Mouse (Mus musculus) hematopoietic stem cell, adult 5-6 weeks (primary cell): ENCODE measurements around the gene Pskh1. TPM values are rescaled to one million over a fixed set of nuclear protein-coding genes. Genes with fewer than 3 reads are reported as not detected.

Experiments used
- ATAC-seq, 2 experiments: fragments of 125-278 bp in 1 of 2; replicated peaks in 1 of 2; 2 replicates each; pipeline ENCODE4 v1.8.0; 2016 to 2017; ENCODE audit warnings: inconsistent platforms in 2 of 2, mild to moderate bottlenecking in 2 of 2, moderate number of reproducible peaks in 2 of 2, low read depth in 1 of 2, moderate TSS enrichment in 1 of 2; ENCODE audit not compliant: low FRiP score in 2 of 2, poor library complexity in 2 of 2, severe bottlenecking in 2 of 2, insufficient read depth in 1 of 2, low TSS enrichment in 1 of 2
- total RNA-seq: library from RNA; stranded (forward); fragments of 172-1452, 232-1000 nt; gene quantifications from 2 replicates; pipeline ENCODE4 v1.2.3, GENCODE M21; 2017

Gene Pskh1
- total RNA-seq, 1 experiment from 2014 or later, result 23.3 TPM

DNA sequence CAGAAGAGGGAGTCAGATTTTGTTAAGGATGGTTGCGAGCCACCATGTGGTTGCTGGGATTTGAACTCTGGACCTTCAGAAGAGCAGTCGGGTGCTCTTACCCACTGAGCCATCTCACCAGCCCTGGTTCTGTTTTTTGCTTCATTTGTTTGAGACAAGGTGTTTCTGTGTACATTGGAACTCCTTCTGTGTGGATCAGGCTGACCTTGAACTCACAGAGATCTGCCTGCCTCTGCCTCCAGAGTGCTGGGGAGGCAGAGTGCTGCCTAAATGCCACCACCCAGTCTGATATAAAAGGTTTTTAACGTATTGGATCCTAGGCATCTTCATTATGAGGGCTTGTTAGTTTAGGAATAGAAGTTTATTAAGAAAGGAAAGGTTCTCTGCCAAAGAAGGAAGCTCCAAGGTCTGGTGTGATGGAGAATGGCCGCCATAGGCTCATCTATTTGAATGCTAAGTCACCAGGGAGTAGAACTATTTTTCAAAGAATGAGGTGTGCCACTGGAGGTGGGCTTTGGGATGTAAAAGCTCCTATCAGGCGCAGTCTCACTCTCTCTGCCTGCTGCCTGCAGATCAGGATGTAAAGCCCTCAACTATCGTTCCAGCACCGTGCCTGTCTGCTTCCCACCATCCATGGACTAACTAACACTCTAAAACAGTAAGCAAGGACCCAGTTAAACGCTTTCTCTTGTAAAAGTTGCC, 70.9 kb downstream of the Pskh1 start:
- ATAC-seq, result no peak

- no peak for ATAC-seq
Measured at GRCm38 (mm10) chr8:105975363-105975762, 75.1 kb downstream of the Pskh1 start.

DNA sequence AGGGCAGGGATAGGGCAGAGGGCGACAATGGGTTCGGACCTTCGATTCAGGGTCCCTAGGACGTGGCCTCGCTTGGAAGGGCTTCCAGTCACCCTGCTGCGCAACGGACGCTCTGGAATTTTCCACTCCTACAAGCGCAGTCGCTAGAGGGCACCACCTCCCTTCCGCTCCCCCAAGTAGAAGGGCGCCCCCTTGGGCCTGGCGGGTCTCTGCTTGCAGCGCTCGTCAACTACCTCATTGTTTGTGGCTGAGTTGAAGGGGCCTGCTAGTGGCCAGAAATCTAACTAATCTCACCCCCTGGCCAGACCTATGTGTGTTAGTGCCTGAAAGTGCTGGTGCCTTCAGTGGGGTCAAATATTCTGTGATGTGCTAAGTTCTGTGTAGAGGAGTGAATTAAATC, 79.1 kb downstream of the Pskh1 start, which contains the start of gene Dpep3:
Gene Dpep3 (minus strand): TSS at position 105 of the 400 bp plus-strand sequence.
- ATAC-seq, result no peak

DNA sequence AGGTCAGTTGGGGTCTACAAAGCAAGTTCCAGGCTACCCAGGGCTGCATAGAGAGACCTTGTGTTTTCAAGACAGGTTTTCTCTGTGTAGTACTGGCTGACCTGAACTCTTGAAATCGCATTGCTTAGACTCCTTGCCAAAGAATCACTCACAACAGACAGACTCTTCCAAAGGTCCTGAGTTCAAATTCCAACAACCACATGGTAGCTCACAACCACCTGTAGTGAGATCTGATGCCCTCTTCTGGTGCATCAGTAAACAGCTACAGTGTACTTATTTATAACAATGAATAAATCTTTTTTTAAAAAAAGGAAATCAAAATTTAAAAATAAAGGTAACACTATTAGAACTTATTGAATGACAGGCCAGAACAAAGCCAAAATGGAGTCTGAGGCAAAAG, 80.9 kb downstream of the Pskh1 start:
- ATAC-seq, result no peak

Other genes with a start within 250 kb of the Pskh1 start
- gene Carmil2, start 214.2 kb upstream of the Pskh1 start, total RNA-seq, result 14.7 and 15.1 TPM in 2 replicates
- gene Acd, start 199.3 kb upstream of the Pskh1 start, total RNA-seq, result 13.9 and 26.7 TPM in 2 replicates
- 22.8 and 66.2 TPM in 2 replicates for gene Pard6a, start 199.3 kb upstream of the Pskh1 start, total RNA-seq
- 1.2 TPM in 1 of 2 replicates, not detected in the other for gene 4933405L10Rik, start 192.8 kb upstream of the Pskh1 start, total RNA-seq
- 16.1 and 17.6 TPM in 2 replicates for gene Enkd1, start 192.2 kb upstream of the Pskh1 start, total RNA-seq
- gene Gfod2, start 141.8 kb upstream of the Pskh1 start, total RNA-seq, result 1.6 and 5.8 TPM in 2 replicates
- 7.1 and 10.3 TPM in 2 replicates for gene Ranbp10, start 73.1 kb upstream of the Pskh1 start, total RNA-seq
- gene Tsnaxip1, start 72.7 kb upstream of the Pskh1 start, total RNA-seq, result not detected in 2 replicates
- 14.3 and 14.6 TPM in 2 replicates for gene Cenpt, start 47.2 kb upstream of the Pskh1 start, total RNA-seq
- 25.8 and 28.3 TPM in 2 replicates for gene Thap11, start 45.3 kb upstream of the Pskh1 start, total RNA-seq
- 58.5 and 70.2 TPM in 2 replicates for gene Nutf2, start 39.9 kb upstream of the Pskh1 start, total RNA-seq
- 23.4 and 40.6 TPM in 2 replicates for gene Edc4, start 19.6 kb upstream of the Pskh1 start, total RNA-seq
- not detected in 2 replicates for gene Nrn1l, start 6.9 kb upstream of the Pskh1 start, total RNA-seq
- not detected in 2 replicates for gene Ctrl, start 33.4 kb downstream of the Pskh1 start, total RNA-seq
- gene Psmb10, start 38.0 kb downstream of the Pskh1 start, total RNA-seq, result 38.8 and 79.5 TPM in 2 replicates
- not detected in 2 replicates for gene Lcat, start 42.9 kb downstream of the Pskh1 start, total RNA-seq
- gene Slc12a4, start 65.7 kb downstream of the Pskh1 start, total RNA-seq, result 1.4 and 8.0 TPM in 2 replicates
- not detected in 2 replicates for gene Dpep3, start 79.0 kb downstream of the Pskh1 start, total RNA-seq
- 5.0 and 14.4 TPM in 2 replicates for gene Dus2, start 90.9 kb downstream of the Pskh1 start, total RNA-seq
- not detected in 2 replicates for gene Dpep2nb, start 105.5 kb downstream of the Pskh1 start, total RNA-seq
- gene Ddx28, start 111.4 kb downstream of the Pskh1 start, total RNA-seq, result 10.1 and 12.8 TPM in 2 replicates
- 34.5 and 42.0 TPM in 2 replicates for gene Nfatc3, start 158.4 kb downstream of the Pskh1 start, total RNA-seq
- gene Esrp2, start 236.5 kb downstream of the Pskh1 start, total RNA-seq, result not detected in 2 replicates
- 7.9 and 16.3 TPM in 2 replicates for gene Pla2g15, start 250.0 kb downstream of the Pskh1 start, total RNA-seq